Mouse (Mus musculus) embryonic facial prominence, embryonic 11.5 days (tissue): ENCODE results near the gene Efr3b. TPM values are rescaled to one million over a fixed set of nuclear protein-coding genes. Genes with fewer than 3 reads are reported as not detected.

Experiments used
- ATAC-seq: fragments of 200-750 bp; cut with Nextera tagmentation; replicated peaks from 2 replicates; pipeline ENCODE4 v1.8.0; 2017; ENCODE audit warnings: low read depth; ENCODE audit not compliant: insufficient number of reproducible peaks, low FRiP score, low TSS enrichment
- DNase-seq: peaks from one replicate; pipeline ENCODE4 v3.0.0-alpha.2; 2015; ENCODE audit warnings: low spot score
- H3K27ac ChIP-seq: fragments of 300-500 bp; sonication (generic); replicated peaks from 2 replicates; pipeline ENCODE4 v1.5.1; 2014; ENCODE audit warnings: mild to moderate bottlenecking, low read depth, low read length, control low read depth
- H3K27me3 ChIP-seq: fragments of 300-500 bp; sonication (generic); 2 replicates; pipeline ENCODE4 v1.6.1; 2014; ENCODE audit warnings: mild to moderate bottlenecking, low read length, moderate library complexity, mixed read lengths; ENCODE audit not compliant: control insufficient read depth, insufficient read depth
- H3K36me3 ChIP-seq: fragments of 300-500 bp; sonication (generic); replicated peaks from 2 replicates; pipeline ENCODE4 v1.6.1; 2014; ENCODE audit warnings: low read depth, mild to moderate bottlenecking, low read length, moderate library complexity, mixed read lengths; ENCODE audit not compliant: control insufficient read depth, insufficient read depth
- H3K4me1 ChIP-seq: fragments of 300-500 bp; sonication (generic); 2 replicates; pipeline ENCODE4 v1.6.1; 2014; ENCODE audit warnings: low read length, mixed read lengths; ENCODE audit not compliant: control insufficient read depth, insufficient read depth
- H3K4me2 ChIP-seq: fragments of 300-500 bp; sonication (generic); 2 replicates; pipeline ENCODE4 v1.6.1; 2014; ENCODE audit warnings: low read depth, mild to moderate bottlenecking, control low read depth, low read length, moderate library complexity
- H3K4me3 ChIP-seq: fragments of 300-500 bp; sonication (generic); 2 replicates; pipeline ENCODE4 v1.5.1; 2014; ENCODE audit warnings: low read depth, low read length, control low read depth
- H3K9ac ChIP-seq: fragments of 300-500 bp; sonication (generic); replicated peaks from 2 replicates; pipeline ENCODE4 v1.6.1; 2014; ENCODE audit warnings: mild to moderate bottlenecking, control low read depth, low read length
- H3K9me3 ChIP-seq: fragments of 300-500 bp; sonication (generic); replicated peaks from 2 replicates; pipeline ENCODE4 v1.6.1; 2016; ENCODE audit warnings: mild to moderate bottlenecking, low read length, inconsistent platforms, mixed read lengths; ENCODE audit not compliant: control insufficient read depth
- WGBS: fragments of 180-500 bp; shearing (Covaris S2); extraction: QIAGEN DNeasy Blood & Tissue Kit; methylation state at CpG from one replicate; pipeline ENCODE4 v1.1.7; 2014; 5-methylcytosine and 5-hydroxymethylcytosine counted together
- polyA plus RNA-seq: library from polyadenylated mRNA; unstranded; fragments of >200 nt; fragmentation: Nextera tagmentation; extraction: Ambion mirVana; gene quantifications from 2 replicates; pipeline ENCODE4 v1.2.1, GENCODE M21; 2014

The Efr3b gene
- polyA plus RNA-seq, 1 experiment from 2014 or later = 5.0 TPM

DNA sequence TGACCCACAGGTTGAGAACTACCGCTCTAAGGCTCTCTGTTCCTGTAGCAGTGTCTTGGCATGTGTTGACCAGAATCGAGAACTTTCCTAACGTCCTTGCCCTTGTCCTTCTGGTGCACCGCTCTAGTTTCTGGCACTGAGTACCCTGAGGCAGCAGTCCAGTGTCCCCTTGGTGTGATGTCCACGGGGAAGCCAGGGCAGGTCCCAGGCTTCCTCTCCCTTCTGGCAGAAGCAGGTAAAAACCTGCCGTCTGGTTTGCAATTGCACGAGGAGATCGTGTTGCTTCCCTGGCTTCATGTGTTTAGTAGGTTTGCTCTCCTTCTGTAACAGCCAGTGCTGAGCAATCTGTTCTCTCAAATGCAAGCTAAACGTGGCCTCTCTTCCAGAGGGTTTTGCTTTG is 33.0 kb upstream of the Efr3b start:
- DNase-seq (no peak), ATAC-seq (no peak)
- Histone ChIP-seq H3K27me3 (no peaks in the 10 kb centered on the region), H3K27ac (no peak overlapping the region), H3K4me3 (no peak overlapping the region), H3K4me1 (no peaks in the 10 kb centered on the region), H3K4me2 (no peak overlapping the region), H3K36me3 (no peaks in the 10 kb centered on the region), H3K9me3 (no peaks in the 10 kb centered on the region), H3K9ac (no peak overlapping the region)
- 81% methylated on average over 9 of the region's 9 CpGs for WGBS

DNA sequence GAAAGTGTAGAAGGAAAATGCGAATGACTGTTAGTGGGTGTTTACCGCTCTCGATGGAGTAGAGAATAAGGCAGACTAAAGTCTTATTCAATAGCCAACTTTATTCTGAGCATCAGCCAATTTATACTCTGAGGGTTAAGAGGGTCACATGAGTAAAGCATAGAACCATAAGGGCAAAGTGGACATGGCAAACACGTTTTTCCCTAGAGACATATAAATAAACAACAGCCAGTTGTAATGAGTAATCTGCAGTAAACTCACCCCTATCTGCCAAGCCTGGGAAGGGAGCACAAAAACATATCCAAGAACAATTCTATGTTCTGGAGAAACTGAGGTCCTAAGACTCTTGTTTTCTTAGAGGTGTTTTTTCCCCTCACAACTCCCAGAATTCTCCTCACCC is 29.8 kb upstream of the Efr3b start:
- DNase-seq = no peak
- no peak overlapping the region for H3K27ac ChIP-seq
- no peaks in the 10 kb centered on the region for H3K36me3 ChIP-seq
- no peaks in the 10 kb centered on the region for H3K9me3 ChIP-seq
- H3K27me3 ChIP-seq = no peaks in the 10 kb centered on the region
- 80% methylated on average over 4 of the region's 4 CpGs for WGBS
- no peak for ATAC-seq
- H3K4me2 ChIP-seq = no peak overlapping the region
- no peak overlapping the region for H3K9ac ChIP-seq
- H3K4me3 ChIP-seq = no peak overlapping the region
- no peaks in the 10 kb centered on the region for H3K4me1 ChIP-seq

DNA sequence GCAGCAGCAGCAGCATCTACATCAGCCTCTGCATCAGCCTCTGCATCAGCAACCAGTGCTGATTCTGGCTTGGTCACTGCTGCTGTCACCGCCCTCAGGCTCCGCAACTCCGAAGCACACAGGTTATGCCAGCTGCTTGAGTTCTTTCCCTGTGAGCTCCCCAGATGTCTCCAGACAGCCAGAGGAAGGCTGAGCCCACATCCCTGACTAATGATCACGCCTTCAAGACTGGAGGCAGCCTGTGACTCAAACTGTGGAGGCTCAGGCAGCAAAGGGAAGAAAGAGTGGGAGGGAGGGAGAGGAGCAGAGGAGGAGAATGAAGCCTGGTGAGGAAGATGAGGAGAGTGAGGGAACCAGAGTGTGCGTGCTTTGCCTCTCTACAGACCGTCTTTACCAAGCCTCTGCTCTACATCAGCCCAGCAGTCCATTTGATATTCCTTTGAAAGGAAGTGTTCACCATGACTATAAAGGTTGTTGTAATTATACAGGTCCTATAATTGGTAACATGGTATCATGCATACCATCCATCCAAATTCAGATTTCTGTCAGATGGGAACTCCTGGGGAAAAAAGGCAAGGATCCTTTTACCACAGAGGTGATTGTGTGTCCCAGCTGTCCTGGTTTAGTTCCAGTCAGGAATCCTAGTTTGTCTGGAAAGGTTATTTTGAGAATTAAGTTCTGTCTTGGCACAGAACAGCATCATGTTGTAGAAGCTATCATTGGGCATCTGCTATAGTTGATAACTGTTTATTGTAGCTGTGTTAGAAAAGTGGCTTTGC is 28.2 kb upstream of the Efr3b start:
- H3K27me3 ChIP-seq = no peaks in the 10 kb centered on the region
- H3K9ac ChIP-seq = no peak overlapping the region
- no peaks in the 10 kb centered on the region for H3K4me1 ChIP-seq
- no peaks in the 10 kb centered on the region for H3K9me3 ChIP-seq
- 63% methylated on average over 6 of the region's 6 CpGs for WGBS
- H3K36me3 ChIP-seq = no peaks in the 10 kb centered on the region
- no peak overlapping the region for H3K4me3 ChIP-seq
- DNase-seq = no peak
- H3K4me2 ChIP-seq = no peak overlapping the region
- no peak overlapping the region for H3K27ac ChIP-seq
- ATAC-seq = no peak

DNA sequence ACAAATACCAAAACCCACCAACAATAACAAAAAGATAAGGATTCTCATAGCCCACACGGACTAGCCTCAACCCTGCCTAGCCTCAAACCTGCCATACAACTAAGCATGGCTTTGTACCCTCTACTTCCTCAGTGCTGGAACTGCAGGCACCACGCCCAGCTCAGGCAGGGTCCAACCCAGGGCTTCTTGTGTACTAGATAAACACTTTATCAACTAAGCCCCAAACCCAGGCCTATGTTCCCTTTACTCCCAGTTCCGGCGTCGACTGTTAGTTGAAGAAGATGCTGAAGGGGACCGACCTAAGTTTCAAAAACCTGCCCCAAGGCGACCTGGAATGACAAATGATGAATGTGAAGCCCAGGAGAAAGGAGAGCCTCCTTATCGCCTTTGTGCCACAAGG is 27.2 kb upstream of the Efr3b start:
- DNase-seq (no peak), ATAC-seq (no peak)
- H3K27ac ChIP-seq = no peak overlapping the region
- no peak overlapping the region for H3K9ac ChIP-seq
- H3K4me2 ChIP-seq = no peak overlapping the region
- H3K36me3 ChIP-seq = no peaks in the 10 kb centered on the region
- no peaks in the 10 kb centered on the region for H3K4me1 ChIP-seq
- no peak overlapping the region for H3K4me3 ChIP-seq
- WGBS = 75% methylated on average over 8 of the region's 8 CpGs
- no peaks in the 10 kb centered on the region for H3K27me3 ChIP-seq
- no peaks in the 10 kb centered on the region for H3K9me3 ChIP-seq

DNA sequence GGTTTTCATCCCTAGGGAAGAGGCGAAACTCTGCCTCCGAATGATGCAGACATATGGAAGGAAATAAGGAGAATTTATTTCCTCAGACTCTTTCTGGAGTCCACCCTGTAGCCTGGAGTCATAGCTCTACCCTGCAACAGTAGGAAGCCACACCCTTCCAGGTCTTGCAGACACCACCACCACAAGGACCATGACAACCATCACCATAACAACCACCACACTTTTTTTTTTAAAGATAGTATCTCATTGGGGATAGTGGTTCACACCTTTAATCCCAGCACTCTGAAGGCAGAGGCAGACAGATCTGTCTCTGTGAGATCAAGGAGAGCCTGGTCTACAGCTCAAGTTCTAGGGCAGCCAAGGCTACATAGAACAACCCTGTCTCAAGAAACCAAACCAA is 26.8 kb upstream of the Efr3b start:
- H3K4me3 ChIP-seq = no peak overlapping the region
- H3K9ac ChIP-seq = no peak overlapping the region
- no peaks in the 10 kb centered on the region for H3K27me3 ChIP-seq
- 87% methylated on average over 2 of the region's 2 CpGs for WGBS
- H3K4me1 ChIP-seq = no peaks in the 10 kb centered on the region
- no peak for ATAC-seq
- H3K36me3 ChIP-seq = no peaks in the 10 kb centered on the region
- DNase-seq = no peak
- no peaks in the 10 kb centered on the region for H3K9me3 ChIP-seq
- H3K27ac ChIP-seq = no peak overlapping the region
- H3K4me2 ChIP-seq = no peak overlapping the region

DNA sequence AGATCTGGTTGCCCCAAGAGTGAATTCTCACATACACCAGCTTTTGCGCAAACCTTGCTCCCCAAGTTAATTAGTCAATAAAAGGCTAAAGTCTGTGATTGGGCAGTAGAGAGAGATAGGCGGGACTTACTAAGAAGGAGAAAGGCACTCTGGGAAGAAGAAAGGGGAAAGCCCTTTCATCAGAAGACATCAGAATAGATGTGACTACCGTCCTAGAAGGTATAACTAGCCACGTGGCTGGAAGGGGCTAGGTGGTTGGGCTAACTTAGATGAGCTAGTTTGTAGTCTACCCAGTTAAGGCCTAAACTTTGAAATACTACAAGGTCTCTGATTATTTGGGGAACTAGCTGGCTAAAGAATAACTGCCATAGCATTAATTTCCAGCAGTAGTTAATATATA is 21.0 kb upstream of the Efr3b start:
- H3K4me3 ChIP-seq = no peak overlapping the region
- H3K4me2 ChIP-seq = no peak overlapping the region
- ATAC-seq = no peak
- no peaks in the 10 kb centered on the region for H3K27me3 ChIP-seq
- H3K9ac ChIP-seq = no peak overlapping the region
- no peak overlapping the region for H3K27ac ChIP-seq
- WGBS = 80% methylated on average over 4 of the region's 4 CpGs
- no peaks in the 10 kb centered on the region for H3K36me3 ChIP-seq
- H3K9me3 ChIP-seq = no peaks in the 10 kb centered on the region
- no peak for DNase-seq
- H3K4me1 ChIP-seq = no peaks in the 10 kb centered on the region

DNA sequence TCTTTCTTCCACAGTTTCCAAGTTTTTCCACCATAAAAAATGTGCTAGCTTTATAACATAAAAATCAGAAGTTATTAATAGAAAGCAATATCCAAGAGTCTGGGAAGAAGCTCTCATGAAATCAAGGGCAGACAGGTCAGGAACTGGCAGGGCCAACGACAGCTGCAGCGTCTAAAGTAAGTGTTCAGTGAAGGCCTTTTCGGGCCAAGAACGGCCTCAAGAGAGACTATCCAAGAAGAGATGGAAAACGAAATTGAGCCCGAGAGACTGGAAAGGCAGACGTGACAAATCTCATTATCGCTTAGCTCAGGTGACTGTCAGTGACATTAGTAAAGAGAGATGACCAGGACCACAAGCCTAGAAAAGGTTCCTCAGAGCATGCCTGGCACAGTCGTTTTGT is 19.6 kb upstream of the Efr3b start:
- H3K36me3 ChIP-seq = no peaks in the 10 kb centered on the region
- no peaks in the 10 kb centered on the region for H3K27me3 ChIP-seq
- H3K4me1 ChIP-seq = no peaks in the 10 kb centered on the region
- H3K4me3 ChIP-seq = no peak overlapping the region
- ATAC-seq (no peak), DNase-seq (no peak)
- H3K27ac ChIP-seq = no peak overlapping the region
- no peak overlapping the region for H3K9ac ChIP-seq
- no peak overlapping the region for H3K4me2 ChIP-seq
- H3K9me3 ChIP-seq = no peaks in the 10 kb centered on the region
- 74% methylated on average over 9 of the region's 9 CpGs for WGBS

DNA sequence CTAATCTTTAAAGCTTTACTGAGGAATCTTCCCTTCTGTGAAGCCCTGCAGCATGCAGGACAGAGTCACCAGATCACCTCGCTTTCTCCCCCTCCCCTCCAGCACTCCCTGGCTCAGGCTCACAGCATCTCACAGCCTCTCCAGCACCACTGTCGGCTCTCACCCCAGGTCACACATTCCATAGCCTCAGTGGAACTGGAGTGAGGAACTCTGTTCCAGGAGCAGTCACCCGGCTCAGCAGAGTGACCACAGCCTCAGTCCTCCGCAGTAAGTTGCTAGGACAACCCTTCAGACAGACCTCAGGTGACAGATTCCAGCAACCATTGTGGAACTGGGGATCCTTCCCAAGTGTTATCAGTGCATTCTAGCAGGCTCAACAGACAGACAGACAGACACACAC is 16.1 kb upstream of the Efr3b start:
- no peak overlapping the region for H3K27ac ChIP-seq
- H3K4me2 ChIP-seq = no peak overlapping the region
- WGBS = 29% methylated on average over 4 of the region's 4 CpGs
- no peaks in the 10 kb centered on the region for H3K27me3 ChIP-seq
- no peaks in the 10 kb centered on the region for H3K9me3 ChIP-seq
- no peak overlapping the region for H3K4me3 ChIP-seq
- no peaks in the 10 kb centered on the region for H3K36me3 ChIP-seq
- H3K9ac ChIP-seq = no peak overlapping the region
- ATAC-seq = no peak
- DNase-seq = no peak
- no peaks in the 10 kb centered on the region for H3K4me1 ChIP-seq
